Mouse (Mus musculus) CH12.LX (cell line): ENCODE results near the gene Arl9.

ENCODE experiments used
- BHLHE40 ChIP-seq: IDR thresholded peaks from 2 replicates; pipeline ENCODE4 v1.6.1; 2011; ENCODE audit warnings: mild to moderate bottlenecking, low read depth, low read length, improper control_type of control experiment
- CTCF ChIP-seq, 2 experiments: IDR thresholded peaks in 1 of 2; conservative IDR thresholded peaks in 1 of 2; 2 replicates each; pipeline ENCODE4 v1.5.1; 2011 to 2012; ENCODE audit warnings: low read depth in 2 of 2, low read length in 2 of 2, improper control_type of control experiment in 1 of 2, inconsistent platforms in 1 of 2, mild to moderate bottlenecking in 1 of 2, moderate library complexity in 1 of 2
- E2F4 ChIP-seq: IDR thresholded peaks from 2 replicates; pipeline ENCODE4 v1.6.1; 2011; ENCODE audit warnings: low read depth, low read length, improper control_type of control experiment; ENCODE audit not compliant: insufficient replicate concordance
- EP300 ChIP-seq: IDR thresholded peaks from 2 replicates; pipeline ENCODE4 v1.6.1; 2011; ENCODE audit warnings: low read length, improper control_type of control experiment
- HCFC1 ChIP-seq: IDR thresholded peaks from 2 replicates; pipeline ENCODE4 v1.6.1; 2012; ENCODE audit warnings: low read depth, mild to moderate bottlenecking, inconsistent platforms, low read length, improper control_type of control experiment
- MAZ ChIP-seq: IDR thresholded peaks from 2 replicates; pipeline ENCODE4 v1.6.1; 2012; ENCODE audit warnings: low read depth, mild to moderate bottlenecking, inconsistent platforms, low read length, improper control_type of control experiment, moderate library complexity
- MYC ChIP-seq: IDR thresholded peaks from 2 replicates; pipeline ENCODE4 v1.6.1; 2011; ENCODE audit warnings: low read depth, mild to moderate bottlenecking, improper control_type of control experiment, low read length
- POLR2A ChIP-seq: IDR thresholded peaks from 2 replicates; pipeline ENCODE4 v1.6.1; 2011; ENCODE audit warnings: low read depth, mild to moderate bottlenecking, improper control_type of control experiment, low read length
- POLR2AphosphoS2 ChIP-seq: IDR thresholded peaks from 2 replicates; pipeline ENCODE4 v1.6.1; 2011; ENCODE audit warnings: low read depth, low read length, improper control_type of control experiment
- RAD21 ChIP-seq: IDR thresholded peaks from 2 replicates; pipeline ENCODE4 v1.6.1; 2011; ENCODE audit warnings: low read depth, mild to moderate bottlenecking, low read length, improper control_type of control experiment, moderate library complexity
- UBTF ChIP-seq: IDR thresholded peaks from 2 replicates; pipeline ENCODE4 v1.6.1; 2012; ENCODE audit warnings: low read depth, mild to moderate bottlenecking, inconsistent platforms, low read length, improper control_type of control experiment, moderate library complexity
- ZC3H11A ChIP-seq: IDR thresholded peaks from 2 replicates; pipeline ENCODE4 v1.6.1; 2012; ENCODE audit warnings: low read depth, mild to moderate bottlenecking, inconsistent platforms, low read length, improper control_type of control experiment
- ZMIZ1 ChIP-seq: IDR thresholded peaks from 2 replicates; pipeline ENCODE4 v1.6.1; 2012; ENCODE audit warnings: low read depth, mild to moderate bottlenecking, inconsistent platforms, low read length, improper control_type of control experiment

DNA sequence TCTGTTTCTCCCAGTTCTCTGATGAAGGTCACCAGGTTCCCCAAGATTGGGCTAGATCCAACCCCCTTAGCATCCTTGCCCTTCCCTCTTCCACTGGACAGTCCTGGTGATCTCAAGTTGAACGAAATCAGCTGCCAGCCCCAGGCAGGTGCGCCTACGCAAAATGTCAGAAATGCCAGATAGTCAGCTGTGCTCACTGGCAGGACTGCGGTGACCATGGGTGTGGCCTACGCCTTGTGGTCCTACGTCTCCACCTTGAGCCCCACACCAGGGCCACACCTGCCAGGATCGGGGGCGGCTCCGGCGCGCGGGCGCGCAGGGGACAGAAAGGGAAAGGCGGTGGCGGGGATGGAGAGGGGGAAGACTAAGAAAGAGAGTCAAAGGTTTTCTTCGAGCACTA, 2.7 kb upstream of the Arl9 start:
- TF ChIP-seq RAD21 (no peak), POLR2AphosphoS2 (no peak), CTCF (conservative IDR thresholded peaks at IDR 0.05 in 1 of 2, IDR thresholded peaks at IDR 0.05 in 1 of 2; ENCODE audit: low read depth in 2 of 2, low read length in 2 of 2) (no peak), UBTF (no peak), ZC3H11A (no peak), HCFC1 (no peak), BHLHE40 (no peak), POLR2A (no peak), EP300 (no peak), E2F4 (no peak), MYC (no peak), ZMIZ1 (no peak), MAZ (no peak)
